Mouse (Mus musculus): ENCODE data around the gene Gm21789. TPM values are rescaled to one million over a fixed set of nuclear protein-coding genes. Genes with fewer than 3 reads are reported as not detected.
"Not testable (repeated sequence)": the region's sequence is repeated elsewhere in the genome, so short reads cannot be mapped to it uniquely, and the experiment has no call there.

Gene Gm21789
- not detected in 2 replicates for total RNA-seq (2014; fragmentation: Nextera tagmentation)
- 0.64 TPM in 1 of 2 replicates, not detected in the other for total RNA-seq (2017)
- not detected in 2 replicates for polyA plus RNA-seq (2012)

GRCm38 (mm10) chrX:32941468-32941867, at the start of gene Gm21789:
Gene Gm21789, plus strand, starts transcription at chrX:32941768.
- not testable (repeated sequence) for H3K4me1 ChIP-seq (ENCODE audit: insufficient read depth, low read depth, low read length); H3K4me3 ChIP-seq (ENCODE audit: low read depth, low read length); DNase-seq (ENCODE audit: low spot score); ATAC-seq (ENCODE audit: extremely low read depth, insufficient number of reproducible peaks, low FRiP score, poor library complexity, severe bottlenecking); H3K36me3 ChIP-seq (replicated peaks); H3K27me3 ChIP-seq (ENCODE audit: insufficient read depth, low read length); H3K9me3 ChIP-seq (replicated peaks)

GRCm38 (mm10) chrX:32894325-32894724, 47.2 kb upstream of the Gm21789 start, which contains the start of gene Btbd35f30:
Gene Btbd35f30, plus strand, starts transcription at chrX:32894625.
- ATAC-seq (ENCODE audit: extremely low read depth, insufficient number of reproducible peaks, low FRiP score, poor library complexity, severe bottlenecking); H3K9me3 ChIP-seq (replicated peaks); H3K4me3 ChIP-seq (ENCODE audit: low read depth, low read length): not testable (repeated sequence)

GRCm38 (mm10) chrX:32973597-32973996, 32.0 kb downstream of the Gm21789 start, which contains the start of gene Btbd35f5:
Gene Btbd35f5, plus strand, starts transcription at chrX:32973897.
- H3K4me1 ChIP-seq (ENCODE audit: insufficient read depth, low read depth, low read length); DNase-seq (ENCODE audit: low spot score); ATAC-seq (ENCODE audit: extremely low read depth, insufficient number of reproducible peaks, low FRiP score, poor library complexity, severe bottlenecking); H3K4me3 ChIP-seq (ENCODE audit: low read depth, low read length); H3K36me3 ChIP-seq (replicated peaks); H3K27me3 ChIP-seq (ENCODE audit: insufficient read depth, low read length); H3K9me3 ChIP-seq (replicated peaks): not testable (repeated sequence)

More at GRCm38 (mm10) chrX:32894325-32894724, 47.2 kb upstream of the Gm21789 start, which contains the start of gene Btbd35f30:
- DNase-seq (ENCODE audit: low spot score); H3K36me3 ChIP-seq (replicated peaks); H3K27me3 ChIP-seq (ENCODE audit: insufficient read depth, low read length); H3K4me1 ChIP-seq (ENCODE audit: insufficient read depth, low read depth, low read length): not testable (repeated sequence)

Other genes with a start within 250 kb of the Gm21789 start
- not detected in 2 replicates for gene Btbd35f21, start 215.7 kb upstream of the Gm21789 start, total RNA-seq (2014; fragmentation: Nextera tagmentation)
- 0.06 and 0.16 TPM in 2 replicates for gene Btbd35f21, start 215.7 kb upstream of the Gm21789 start, total RNA-seq (2017)
- not detected in 2 replicates for gene Btbd35f21, start 215.7 kb upstream of the Gm21789 start, polyA plus RNA-seq (2012)
- gene Btbd35f30, start 47.1 kb upstream of the Gm21789 start, total RNA-seq (2014; fragmentation: Nextera tagmentation): not detected in 2 replicates
- not detected in 2 replicates for gene Btbd35f30, start 47.1 kb upstream of the Gm21789 start, total RNA-seq (2017)
- gene Btbd35f30, start 47.1 kb upstream of the Gm21789 start, polyA plus RNA-seq (2012): not detected in 2 replicates
- not detected in 2 replicates for gene Btbd35f5, start 32.1 kb downstream of the Gm21789 start, total RNA-seq (2014; fragmentation: Nextera tagmentation)
- gene Btbd35f5, start 32.1 kb downstream of the Gm21789 start, total RNA-seq (2017): not detected in 2 replicates
- gene Btbd35f5, start 32.1 kb downstream of the Gm21789 start, polyA plus RNA-seq (2012): not detected in 2 replicates